Mouse (Mus musculus) midbrain, embryonic 16.5 days (tissue): ENCODE results near the gene Iqsec1. TPM values are rescaled to one million over a fixed set of nuclear protein-coding genes. Genes with fewer than 3 reads are reported as not detected.

Experiments
- ATAC-seq: fragments of 200-750 bp; cut with Nextera tagmentation; 2 replicates; pipeline ENCODE4 v1.8.0; 2017; ENCODE audit warnings: moderate TSS enrichment
- H3K27ac ChIP-seq: fragments of 300-500 bp; sonication (generic); 2 replicates; pipeline ENCODE4 v1.5.1; 2014; ENCODE audit warnings: mild to moderate bottlenecking, low read length, mixed read lengths
- H3K27me3 ChIP-seq: fragments of 300-500 bp; sonication (generic); 2 replicates; pipeline ENCODE4 v1.6.1; 2014; ENCODE audit warnings: low read depth, low read length, mixed read lengths; ENCODE audit not compliant: control insufficient read depth, insufficient read depth
- H3K36me3 ChIP-seq: fragments of 300-500 bp; sonication (generic); 2 replicates; pipeline ENCODE4 v1.6.1; 2014; ENCODE audit warnings: mild to moderate bottlenecking, low read length, moderate library complexity, mixed read lengths; ENCODE audit not compliant: control insufficient read depth, insufficient read depth
- H3K4me1 ChIP-seq: fragments of 300-500 bp; sonication (generic); 2 replicates; pipeline ENCODE4 v1.6.1; 2014; ENCODE audit warnings: mild to moderate bottlenecking, low read length, mixed read lengths; ENCODE audit not compliant: control insufficient read depth, insufficient read depth
- H3K4me2 ChIP-seq: fragments of 300-500 bp; sonication (generic); 2 replicates; pipeline ENCODE4 v1.6.1; 2014; ENCODE audit warnings: mild to moderate bottlenecking, low read length, mixed read lengths
- H3K4me3 ChIP-seq: fragments of 300-500 bp; sonication (generic); 2 replicates; pipeline ENCODE4 v1.5.1; 2014; ENCODE audit warnings: low read depth, mild to moderate bottlenecking, low read length, moderate library complexity, mixed read lengths
- H3K9ac ChIP-seq: fragments of 300-500 bp; sonication (generic); 2 replicates; pipeline ENCODE4 v1.6.1; 2014; ENCODE audit warnings: low read depth, low read length, mixed read lengths
- H3K9me3 ChIP-seq: fragments of 300-500 bp; sonication (generic); replicated peaks from 2 replicates; pipeline ENCODE4 v1.6.1; 2014; ENCODE audit warnings: mild to moderate bottlenecking, low read length, mixed read lengths; ENCODE audit not compliant: control insufficient read depth, poor library complexity, severe bottlenecking
- WGBS: fragments of 180-500 bp; shearing (Covaris S2); extraction: QIAGEN DNeasy Blood & Tissue Kit; methylation state at CpG from one replicate; pipeline ENCODE4 v1.1.7; 2014; 5-methylcytosine and 5-hydroxymethylcytosine counted together
- polyA plus RNA-seq: library from polyadenylated mRNA; unstranded; fragments of >200 nt; fragmentation: Nextera tagmentation; extraction: Ambion mirVana; gene quantifications from 2 replicates; pipeline ENCODE4 v1.2.1, GENCODE M21; 2015

The Iqsec1 gene
- polyA plus RNA-seq, 1 experiment from 2014 or later: 25.6 TPM

DNA sequence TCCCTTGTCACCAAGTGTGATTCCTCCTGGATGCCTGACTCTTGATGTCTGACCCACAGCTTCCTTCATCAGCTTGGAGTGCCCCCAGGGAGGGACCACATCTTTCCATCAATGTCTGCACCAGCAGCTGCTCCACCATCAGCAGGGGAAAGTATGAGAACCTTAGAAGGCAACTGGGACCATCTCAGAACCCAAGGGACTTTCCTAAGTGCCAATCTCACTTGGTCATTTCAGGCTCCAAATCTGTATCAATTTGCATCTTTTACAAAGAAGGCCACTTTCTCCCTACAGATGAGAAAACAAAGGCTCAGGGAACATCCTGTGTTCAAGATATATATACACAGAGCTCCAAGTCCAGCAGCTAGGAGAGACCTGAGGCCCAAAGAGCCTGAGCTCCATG, 205.3 kb downstream of the Iqsec1 start:
- ATAC-seq: no peak
- Histone ChIP-seq H3K4me1 (peaks cover 76% of the 10 kb centered on the region), H3K36me3 (no peaks in the 10 kb centered on the region), H3K27me3 (no peaks in the 10 kb centered on the region), H3K9me3 (no peaks in the 10 kb centered on the region), H3K4me3 (no peak overlapping the region), H3K4me2 (no peak overlapping the region), H3K27ac (peak overlapping the region; percentile 97), H3K9ac (no peak overlapping the region)

DNA sequence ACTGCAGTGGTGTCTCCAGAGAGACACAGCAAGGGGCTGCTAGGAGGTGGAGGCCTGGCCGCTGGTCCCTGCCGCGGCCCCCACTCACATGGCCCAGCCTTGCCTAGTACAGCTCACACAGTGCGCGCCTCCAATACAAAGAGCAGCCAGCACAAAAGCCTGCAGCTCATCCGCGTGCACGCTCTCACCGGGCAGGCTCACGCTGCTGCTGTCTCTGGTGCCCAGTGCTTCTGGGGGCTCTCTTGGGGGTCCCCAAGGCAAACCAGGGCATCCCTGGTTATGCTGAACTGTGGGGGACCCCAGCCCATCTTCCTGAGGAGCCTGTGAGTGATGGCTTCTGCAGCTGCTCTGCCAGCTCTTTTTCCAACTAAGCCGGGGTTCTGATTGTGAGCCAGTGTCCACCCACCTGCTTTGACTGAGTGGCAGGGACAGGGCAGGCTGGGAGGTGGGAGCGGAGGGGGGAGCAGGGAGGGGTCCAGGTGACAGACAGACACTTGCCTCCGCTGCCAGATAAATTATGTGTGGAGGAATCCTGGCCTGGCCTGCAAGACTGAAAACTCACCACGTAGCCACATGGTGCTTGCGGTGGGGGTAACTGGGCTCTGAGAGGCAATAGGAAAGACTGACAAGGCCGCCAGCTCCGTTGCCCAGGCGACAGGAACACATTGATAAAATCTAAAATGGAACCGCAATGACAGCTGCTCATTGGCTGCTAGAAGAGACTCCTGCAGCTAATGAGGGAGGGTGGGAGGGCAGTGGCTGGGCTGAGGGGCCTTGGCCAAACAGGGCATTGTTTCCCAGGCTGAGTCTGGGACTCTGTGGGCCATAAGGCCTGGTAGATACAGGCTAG, 206.3 kb downstream of the Iqsec1 start:
- peak; percentile 84 for ATAC-seq
- Histone ChIP-seq H3K27me3 (no peaks in the 10 kb centered on the region), H3K36me3 (no peaks in the 10 kb centered on the region), H3K4me3 (peak overlapping the region; percentile 28; the same call in 1 of the 2 replicates), H3K4me1 (peaks cover 72% of the 10 kb centered on the region), H3K27ac (peak overlapping the region; percentile 97), H3K9me3 (no peaks in the 10 kb centered on the region), H3K4me2 (peak overlapping the region; percentile 54), H3K9ac (peak overlapping the region; percentile 76)
- WGBS: 4% methylated on average over 19 of the region's 19 CpGs

DNA sequence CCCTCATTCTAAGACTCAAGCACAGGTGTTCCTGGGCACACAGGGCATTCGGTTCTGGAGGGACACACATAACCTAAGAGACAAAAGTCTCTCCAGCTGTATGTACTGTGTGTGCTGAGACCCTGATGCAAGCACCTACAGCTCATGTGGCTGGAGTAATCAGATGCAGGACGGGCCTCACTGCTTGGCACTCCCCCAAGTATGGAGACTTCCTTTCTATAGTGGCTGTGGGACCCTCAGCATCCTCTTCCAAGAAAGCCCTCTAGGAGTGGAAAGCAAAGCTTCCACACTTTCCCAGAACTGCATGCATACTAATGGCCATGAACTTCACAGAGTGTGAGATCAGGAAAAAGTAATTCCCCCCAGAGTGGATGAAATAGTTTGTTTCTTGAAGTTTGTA, 208.0 kb downstream of the Iqsec1 start:
- Histone ChIP-seq H3K27me3 (no peaks in the 10 kb centered on the region), H3K4me3 (peak overlapping the region; percentile 28; the same call in 1 of the 2 replicates), H3K4me2 (peak overlapping the region; percentile 54), H3K9ac (peak overlapping the region; percentile 26; the same call in 1 of the 2 replicates), H3K36me3 (no peaks in the 10 kb centered on the region), H3K9me3 (no peaks in the 10 kb centered on the region), H3K27ac (peak overlapping the region; percentile 97; the same call in 1 of the 2 replicates), H3K4me1 (peaks cover 58% of the 10 kb centered on the region)
- ATAC-seq: no peak
- 32% methylated on average over 2 of the region's 2 CpGs for WGBS

DNA sequence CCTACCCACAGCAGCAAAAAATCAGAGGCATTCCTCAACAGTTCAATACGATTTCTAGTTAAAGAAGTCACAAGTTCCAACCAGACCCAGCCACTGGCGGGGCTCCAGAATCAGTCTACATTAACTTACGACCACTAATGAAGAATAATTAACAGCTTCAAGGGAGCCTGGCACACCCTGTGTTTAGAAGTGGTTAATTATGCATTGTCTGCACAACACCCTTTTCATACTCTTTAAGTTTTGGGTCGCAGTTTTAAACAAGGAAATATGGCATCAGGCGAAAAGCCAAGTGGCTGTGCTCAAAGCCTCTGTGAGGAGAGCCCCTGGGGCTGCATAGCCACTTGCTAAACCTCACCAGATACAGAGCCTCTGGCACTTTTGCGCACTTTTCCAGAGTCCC, 209.6 kb downstream of the Iqsec1 start:
- no peak overlapping the region; the same call in 1 of the 2 replicates for H3K27ac ChIP-seq
- H3K9me3 ChIP-seq: no peaks in the 10 kb centered on the region
- peak overlapping the region; percentile 54 for H3K4me2 ChIP-seq
- peaks cover 51% of the 10 kb centered on the region for H3K4me1 ChIP-seq
- no peak overlapping the region for H3K4me3 ChIP-seq
- H3K9ac ChIP-seq: no peak overlapping the region
- WGBS: 57% methylated on average over 6 of the region's 6 CpGs
- H3K27me3 ChIP-seq: no peaks in the 10 kb centered on the region
- no peak for ATAC-seq
- H3K36me3 ChIP-seq: no peaks in the 10 kb centered on the region

DNA sequence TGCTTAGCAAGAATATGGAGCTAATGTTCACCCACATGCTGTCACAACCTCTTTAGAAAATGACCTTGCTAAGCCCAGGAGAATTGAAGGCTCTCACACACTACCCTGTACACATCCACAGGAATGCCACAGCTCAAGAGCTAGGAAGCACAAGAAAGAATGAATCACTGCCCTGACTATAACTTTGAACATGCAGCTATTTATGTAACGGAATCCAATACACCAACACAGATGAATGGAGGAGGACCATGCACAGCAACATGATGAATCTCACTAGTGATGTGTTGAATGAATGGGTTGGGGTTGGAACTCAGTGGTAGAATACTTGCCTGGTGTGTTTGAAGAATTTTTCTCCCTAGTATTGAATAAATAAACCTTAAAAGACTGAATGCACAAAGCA, 211.2 kb downstream of the Iqsec1 start:
- H3K4me3 ChIP-seq: no peak overlapping the region
- H3K27me3 ChIP-seq: no peaks in the 10 kb centered on the region
- H3K36me3 ChIP-seq: no peaks in the 10 kb centered on the region
- H3K9ac ChIP-seq: no peak overlapping the region
- H3K4me2 ChIP-seq: no peak overlapping the region
- H3K9me3 ChIP-seq: no peaks in the 10 kb centered on the region
- peaks cover 38% of the 10 kb centered on the region for H3K4me1 ChIP-seq
- no peak overlapping the region for H3K27ac ChIP-seq
- ATAC-seq: no peak
- WGBS: 92% methylated on average over 1 of the region's 1 CpGs

DNA sequence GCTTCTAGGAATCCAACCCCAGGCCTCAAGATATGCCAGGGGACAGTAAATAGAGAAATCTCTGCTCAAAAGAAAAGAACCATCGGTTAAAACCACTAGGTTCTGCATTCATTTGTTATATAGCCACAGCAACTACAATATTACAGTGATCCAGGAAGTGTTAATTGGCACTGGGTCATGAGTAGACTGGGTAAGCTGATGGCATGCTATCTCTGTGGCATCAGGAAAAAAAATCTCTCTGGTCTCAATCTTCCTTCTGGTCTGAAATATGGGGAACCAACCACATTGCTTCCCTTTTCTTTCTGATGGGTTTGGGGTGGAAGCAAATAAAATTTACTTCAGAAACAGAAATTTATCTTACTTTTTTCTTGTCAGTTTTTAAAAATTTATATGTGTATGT, 212.9 kb downstream of the Iqsec1 start:
- 100% methylated on average over 1 of the region's 1 CpGs for WGBS
- no peak for ATAC-seq
- Histone ChIP-seq H3K4me3 (no peak overlapping the region), H3K4me1 (peaks cover 21% of the 10 kb centered on the region), H3K4me2 (no peak overlapping the region), H3K36me3 (no peaks in the 10 kb centered on the region), H3K27me3 (no peaks in the 10 kb centered on the region), H3K9me3 (no peaks in the 10 kb centered on the region), H3K9ac (no peak overlapping the region), H3K27ac (no peak overlapping the region)

DNA sequence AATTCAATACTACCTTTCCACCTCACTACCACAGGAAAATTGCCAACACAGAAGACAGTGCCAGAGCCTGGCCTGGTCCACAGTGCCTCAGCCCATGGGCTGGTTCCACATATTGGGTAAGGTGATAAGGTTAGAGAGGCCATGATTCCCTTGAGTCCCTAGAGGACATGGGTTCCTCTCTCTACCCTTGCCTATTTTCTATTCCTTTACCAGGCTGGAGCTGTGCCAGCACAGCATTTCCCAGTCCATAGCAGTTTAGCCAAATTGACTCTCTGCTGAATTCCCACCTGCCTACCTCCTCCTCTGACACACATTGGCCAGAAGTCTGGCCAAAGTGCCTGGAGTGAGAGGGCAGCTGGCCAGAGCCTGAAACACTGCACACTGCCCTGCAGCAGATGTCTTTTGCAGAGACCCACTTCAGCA, 214.7 kb downstream of the Iqsec1 start:
- H3K36me3 ChIP-seq: no peaks in the 10 kb centered on the region
- peaks cover 7% of the 10 kb centered on the region; the same call in 1 of the 2 replicates for H3K4me1 ChIP-seq
- no peak overlapping the region for H3K9ac ChIP-seq
- H3K4me2 ChIP-seq: no peak overlapping the region
- no peaks in the 10 kb centered on the region for H3K27me3 ChIP-seq
- H3K4me3 ChIP-seq: no peak overlapping the region
- H3K9me3 ChIP-seq: no peaks in the 10 kb centered on the region
- ATAC-seq: no peak; the same call in 1 of the 2 replicates
- H3K27ac ChIP-seq: 0 out of 2 replicates have a peak overlapping the region, but pooled peaks have one; percentile 7

DNA sequence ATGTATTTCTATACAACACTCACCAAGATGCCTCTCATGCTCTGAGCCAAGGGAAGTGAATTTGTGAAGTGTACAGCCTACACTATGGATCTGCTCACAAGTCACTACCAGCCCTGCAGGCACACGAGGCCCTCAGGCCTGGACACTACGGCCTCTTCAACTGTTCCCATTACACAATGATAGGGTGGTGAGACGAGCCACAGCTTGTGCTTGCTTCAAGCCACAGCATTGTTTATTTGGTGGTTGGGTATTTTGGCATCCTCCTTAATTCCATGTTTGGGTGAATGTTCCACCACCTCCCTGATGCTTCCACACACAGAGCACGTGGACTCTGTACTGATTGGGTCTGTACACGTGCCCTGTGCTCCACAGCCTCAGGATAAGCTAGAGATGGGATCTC, 216.4 kb downstream of the Iqsec1 start:
- Histone ChIP-seq H3K36me3 (no peaks in the 10 kb centered on the region), H3K4me3 (no peak overlapping the region), H3K9me3 (no peaks in the 10 kb centered on the region), H3K27ac (no peak overlapping the region), H3K27me3 (no peaks in the 10 kb centered on the region), H3K4me2 (no peak overlapping the region), H3K4me1 (peaks cover 7% of the 10 kb centered on the region; the same call in 1 of the 2 replicates), H3K9ac (no peak overlapping the region)
- 93% methylated on average over 5 of the region's 5 CpGs for WGBS
- ATAC-seq: no peak

DNA sequence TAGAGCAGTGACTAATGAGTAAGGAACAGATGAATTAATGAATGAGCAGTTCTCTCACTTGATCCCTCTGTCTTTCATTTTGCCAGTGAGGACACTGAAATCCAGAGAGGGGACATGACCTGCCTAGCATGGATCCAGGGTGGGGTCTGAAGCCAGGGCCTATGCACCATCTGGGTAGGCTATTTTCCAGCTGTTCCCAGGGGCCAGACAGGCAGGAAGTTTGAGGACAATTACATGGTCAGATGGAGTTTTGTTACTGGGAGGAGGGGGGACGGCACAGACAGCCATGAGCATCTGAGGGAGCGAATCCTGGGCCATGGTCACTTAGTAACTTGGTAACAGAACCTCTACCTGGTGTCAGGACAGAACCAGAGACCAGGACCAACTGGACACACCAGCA, 220.0 kb downstream of the Iqsec1 start:
- Histone ChIP-seq H3K36me3 (no peaks in the 10 kb centered on the region), H3K4me3 (no peak overlapping the region), H3K9ac (no peak overlapping the region), H3K4me2 (no peak overlapping the region), H3K4me1 (peaks cover 4% of the 10 kb centered on the region; the same call in 1 of the 2 replicates), H3K9me3 (no peaks in the 10 kb centered on the region), H3K27ac (no peak overlapping the region), H3K27me3 (no peaks in the 10 kb centered on the region)
- 81% methylated on average over 2 of the region's 2 CpGs for WGBS
- ATAC-seq: no peak
